Mouse (Mus musculus) layer of hippocampus, adult 8-10 months (tissue): ENCODE measurements at regions not wholly inside any gene's neighbourhood (a gene's known extent, or its start where the extent isn't known, plus 50 kb on each side); places are given as distances from the start of the nearest gene placed in this dataset.
A peak's percentile ranks its signal among the peaks of the same experiment; 100 is the strongest.

Experiments
- DNase-seq, 2 experiments: peaks; one replicate each; pipeline ENCODE4 v3.0.0; 2022; ENCODE audit warnings: low spot score in 2 of 2

GRCm38 (mm10) chr7:113109481-113109880 is 97.8 kb upstream of the Arntl start:
- no peak for DNase-seq

DNA sequence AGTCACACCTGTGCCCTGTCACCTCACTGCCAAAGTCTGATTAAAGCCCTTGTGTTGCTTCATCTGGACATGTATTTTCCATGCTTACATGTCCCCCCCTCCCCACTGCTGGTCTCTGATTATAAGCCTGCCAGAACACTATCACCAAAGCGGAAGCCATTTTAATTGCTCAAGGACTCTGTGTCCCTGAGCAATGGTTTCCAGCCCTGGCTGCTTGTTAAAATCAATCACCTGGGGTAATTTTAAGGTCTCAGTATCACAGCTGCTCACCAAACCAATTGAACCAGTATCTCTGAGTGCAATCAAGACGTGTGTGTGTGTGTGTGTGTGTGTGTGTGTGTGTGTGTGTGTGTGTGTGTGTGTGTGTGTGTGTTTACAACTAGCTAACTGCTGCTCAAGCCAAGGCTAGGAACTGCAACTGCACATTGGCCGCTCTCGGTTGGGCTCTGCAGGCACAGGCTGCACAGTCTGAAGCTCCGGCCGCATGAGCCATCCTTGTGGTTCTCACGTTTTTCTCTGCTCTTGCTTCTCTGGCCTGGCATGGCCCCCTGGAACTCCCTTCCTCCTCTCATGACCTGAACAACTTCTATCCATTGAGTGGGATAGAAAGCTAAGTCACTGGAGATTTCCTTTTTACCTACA is 96.3 kb upstream of the Arntl start:
- DNase-seq, result no peak

DNA sequence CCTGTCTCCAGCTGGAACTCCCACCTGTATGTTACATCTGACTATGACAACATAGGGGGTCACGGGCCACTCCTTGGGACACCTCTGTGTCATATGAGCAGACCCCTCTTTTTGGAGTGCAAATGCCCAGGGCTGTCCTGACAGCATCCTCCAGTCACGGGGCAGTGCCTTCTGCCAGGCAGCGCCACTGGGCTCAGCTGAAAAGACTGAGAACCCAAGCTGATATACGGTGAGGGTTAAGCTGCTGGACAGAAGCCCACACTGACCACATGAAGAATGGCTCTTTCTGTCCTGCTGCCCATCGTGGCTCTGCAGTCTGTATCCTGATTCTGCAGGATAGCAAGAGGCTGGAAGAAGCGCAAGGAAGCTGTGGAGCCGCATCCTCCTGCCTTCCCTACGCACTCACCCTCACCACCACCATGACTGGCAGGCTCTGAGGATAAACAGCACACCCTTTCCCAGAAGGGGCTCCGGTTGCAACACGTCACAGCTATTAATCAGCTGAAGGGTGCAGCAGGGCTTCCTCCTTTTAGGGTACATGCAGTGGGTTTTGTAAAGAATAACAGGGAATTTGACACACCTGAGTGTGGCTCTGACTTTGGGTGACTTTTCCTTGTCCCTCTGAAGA is 93.9 kb upstream of the Arntl start:
- no peak for DNase-seq

GRCm38 (mm10) chr7:113117599-113117998 is 89.7 kb upstream of the Arntl start:
- DNase-seq, result no peak

DNA sequence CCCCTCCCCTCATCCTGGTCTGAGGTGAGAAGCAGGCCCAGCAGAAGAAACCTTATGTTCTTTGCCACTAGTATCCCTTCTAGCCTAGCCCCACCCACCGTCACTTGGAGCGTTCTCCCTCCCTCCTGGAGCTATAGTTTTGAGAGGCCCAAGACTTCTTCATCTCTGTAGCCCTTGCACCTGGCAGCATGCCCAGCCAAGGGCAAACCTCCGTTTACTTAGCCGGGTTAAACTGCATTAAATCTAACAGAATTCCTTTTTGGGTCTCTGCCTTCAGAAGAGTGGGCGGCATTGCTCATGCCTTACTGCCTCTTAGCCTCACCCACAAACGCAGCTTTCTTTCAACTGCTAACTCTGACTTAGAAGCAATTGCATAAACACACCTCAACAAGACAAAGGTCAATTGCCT is 85.3 kb upstream of the Arntl start:
- DNase-seq, result no peak

- no peak for DNase-seq
Observed at GRCm38 (mm10) chr7:113126010-113126409, 81.3 kb upstream of the Arntl start.

DNA sequence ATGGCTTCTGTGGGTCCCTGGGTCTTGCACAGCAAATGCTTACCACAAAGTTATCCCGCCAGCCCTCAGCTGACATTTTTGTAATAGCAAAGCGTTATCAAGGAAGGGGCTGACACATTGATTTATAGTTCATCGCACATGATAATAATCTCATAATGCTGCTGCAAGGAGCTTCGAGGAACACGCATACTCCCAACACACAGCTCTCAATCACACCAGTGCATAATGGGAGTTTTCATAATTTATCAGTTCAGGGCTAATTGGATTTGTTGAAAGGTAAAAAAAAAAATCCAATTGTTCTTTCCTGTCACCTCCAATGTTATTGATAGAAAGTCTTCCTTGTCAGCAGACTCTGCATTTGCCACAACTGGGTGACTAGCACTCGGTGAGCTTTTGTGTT is 76.7 kb upstream of the Arntl start:
- no peak for DNase-seq

DNA sequence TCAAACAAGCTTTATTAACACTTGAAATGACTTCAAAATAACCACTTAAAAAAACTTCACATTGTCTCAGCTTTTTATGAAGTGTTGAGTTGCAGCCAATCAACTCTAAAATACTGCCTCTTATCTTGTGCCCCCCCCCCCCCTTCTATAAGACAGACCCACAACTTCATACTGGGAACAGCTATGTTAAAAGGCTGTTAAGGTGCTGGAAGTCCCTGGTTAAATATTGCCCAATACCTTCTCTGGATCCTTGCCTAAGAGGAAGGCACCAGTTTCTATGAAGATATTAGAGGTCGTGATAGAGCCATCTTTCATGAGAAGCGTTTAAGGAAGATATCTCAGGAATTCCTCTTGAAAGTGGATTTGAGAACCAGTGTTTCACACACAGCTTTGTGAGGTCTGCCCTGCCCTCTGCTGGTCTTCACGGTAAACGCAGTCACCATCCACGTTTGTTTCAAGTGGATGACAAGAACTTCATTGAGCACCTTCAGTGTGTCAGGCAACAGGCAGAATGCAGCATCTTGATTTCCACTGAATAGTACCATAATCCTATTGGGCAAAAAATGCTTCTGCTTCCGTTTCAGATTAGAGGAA is 75.2 kb upstream of the Arntl start:
- DNase-seq, result peak; percentile 70 to 91

- no peak for DNase-seq
Observed at GRCm38 (mm10) chr7:113133891-113134290, 73.4 kb upstream of the Arntl start.

DNA sequence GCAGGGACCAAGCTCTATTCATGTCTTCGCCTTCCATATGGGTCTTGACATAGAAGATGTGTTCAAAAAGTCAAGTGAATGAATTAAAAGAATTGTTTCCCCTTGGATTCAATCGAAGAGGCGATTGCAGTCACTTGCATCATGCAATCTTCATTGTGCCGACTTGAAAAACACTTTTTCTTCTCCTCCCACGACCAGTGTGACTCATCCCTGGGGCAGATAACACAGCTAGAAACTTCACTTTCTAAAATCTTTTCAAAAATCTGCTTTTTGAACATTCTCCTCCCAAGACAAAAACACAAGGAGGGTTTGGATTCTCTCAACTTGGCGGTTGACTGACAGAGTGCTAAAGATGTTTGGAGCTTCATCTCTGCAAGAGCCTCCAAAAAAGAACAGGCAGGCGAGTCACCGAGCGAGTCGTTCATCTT is 67.2 kb upstream of the Arntl start:
- DNase-seq, result no peak

GRCm38 (mm10) chr7:113141846-113142683 is 65.2 kb upstream of the Arntl start:
- DNase-seq, result no peak

- peak; percentile 75 to 95 for DNase-seq
Observed at GRCm38 (mm10) chr7:113143552-113143951, 63.7 kb upstream of the Arntl start.

DNA sequence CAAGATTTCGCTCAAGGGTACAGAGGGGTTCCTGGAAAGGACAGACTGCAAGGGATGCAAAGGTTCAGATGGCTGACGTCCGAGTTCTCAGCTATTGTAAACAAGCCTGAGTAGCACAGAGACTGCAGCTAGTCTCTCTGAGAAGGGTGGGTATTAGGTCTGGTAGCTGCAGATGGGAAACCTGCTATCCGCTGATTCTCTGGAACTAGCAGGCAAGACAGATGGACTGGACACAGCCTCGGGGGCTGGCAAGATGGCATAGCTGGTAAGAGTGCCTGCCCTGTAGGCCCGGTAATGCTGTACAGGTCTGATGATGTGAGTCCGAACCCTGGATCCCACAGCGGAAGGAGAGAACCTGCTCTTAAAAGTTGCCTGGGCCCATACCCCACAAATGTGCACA is 62.2 kb upstream of the Arntl start:
- DNase-seq, result no peak

- no peak for DNase-seq
Observed at GRCm38 (mm10) chr7:113146108-113146507, 61.2 kb upstream of the Arntl start.

DNA sequence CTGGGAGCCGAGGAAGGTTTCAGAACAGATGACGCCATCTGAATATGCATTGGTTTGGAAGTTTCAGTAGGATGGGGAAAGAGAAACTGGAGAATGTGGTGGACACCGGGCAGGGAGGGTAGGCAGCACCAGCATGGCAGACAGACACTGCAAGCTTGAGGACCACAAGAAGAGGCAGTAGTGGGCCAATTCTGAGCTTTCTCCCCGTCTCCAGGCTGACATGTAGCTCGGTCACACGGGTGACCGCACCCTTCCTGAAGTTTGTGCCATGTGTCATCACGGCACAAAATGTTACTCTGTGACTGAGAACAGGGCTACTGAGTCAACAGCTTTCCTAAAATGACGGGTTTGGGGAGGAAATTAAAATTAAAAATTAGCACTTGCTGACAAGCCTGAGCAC is 60.7 kb upstream of the Arntl start:
- no peak for DNase-seq

DNA sequence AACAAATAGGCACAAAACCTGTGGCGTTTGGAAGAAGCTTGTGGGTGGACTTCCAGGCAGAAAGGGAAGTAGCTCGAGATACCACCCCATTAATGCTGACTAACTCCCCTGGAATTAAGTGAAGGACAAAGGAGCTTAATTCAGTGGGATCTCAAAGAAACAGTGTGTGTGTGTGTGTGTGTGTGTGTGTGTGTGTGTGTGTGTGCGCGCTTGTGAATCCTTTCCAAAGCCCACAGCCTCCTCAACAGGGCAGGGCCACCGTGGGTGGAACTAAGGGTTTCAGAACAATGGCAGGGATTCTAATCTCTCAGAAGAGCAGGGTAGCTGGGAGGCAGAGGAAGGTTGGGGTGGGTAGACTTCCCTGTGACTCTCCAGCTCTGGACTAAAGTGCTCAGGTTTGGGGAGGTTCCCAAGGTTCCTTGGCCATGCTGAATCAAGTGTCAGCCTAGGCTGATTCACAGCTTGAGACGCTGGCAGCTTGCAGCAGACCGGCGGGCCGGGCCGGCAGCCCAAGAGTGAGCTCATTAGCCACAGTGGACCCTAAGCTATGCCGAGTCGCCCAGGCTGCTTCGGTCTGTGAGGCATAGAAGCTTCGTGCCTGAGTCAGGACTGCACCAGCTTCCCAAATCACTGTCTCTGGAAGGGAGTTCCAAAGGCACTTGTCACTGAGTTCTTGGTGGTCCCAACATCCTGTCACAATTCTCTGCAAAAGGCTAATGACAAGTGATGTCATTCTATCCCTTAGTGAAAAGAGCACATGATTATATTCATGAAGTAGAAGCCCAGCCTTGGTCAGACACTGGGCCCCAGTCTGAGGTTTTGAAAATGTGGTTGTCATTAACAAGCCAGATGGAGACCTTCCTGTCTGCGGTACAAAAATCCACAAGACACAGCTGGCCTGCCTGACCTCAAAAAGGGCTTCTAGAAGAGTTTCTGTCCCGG is 59.6 kb upstream of the Arntl start:
- DNase-seq, result no peak

- DNase-seq, result no peak
Observed at GRCm38 (mm10) chr7:113148700-113149099, 58.6 kb upstream of the Arntl start.

GRCm38 (mm10) chr7:113149966-113150470 is 57.2 kb upstream of the Arntl start:
- DNase-seq, result no peak

DNA sequence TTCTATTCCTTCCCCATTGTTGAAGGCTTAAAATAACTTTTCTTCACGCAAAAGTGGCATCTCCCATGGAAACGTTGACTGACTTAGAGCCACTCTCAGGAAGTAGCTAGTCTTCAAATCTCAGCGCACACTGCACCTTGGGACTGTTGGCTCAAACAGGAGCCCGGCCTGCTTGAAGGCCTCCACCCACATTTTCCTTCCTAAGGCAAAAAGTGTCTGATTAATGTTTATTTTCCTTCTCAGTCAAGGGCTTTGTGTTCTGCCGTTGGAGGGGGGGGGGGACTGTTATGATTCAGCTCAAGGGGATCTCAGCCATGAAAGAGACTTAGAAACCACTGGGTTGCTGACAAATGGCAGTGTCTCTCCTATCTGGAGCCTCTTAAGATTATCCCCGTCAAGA is 56.5 kb upstream of the Arntl start:
- no peak for DNase-seq

DNA sequence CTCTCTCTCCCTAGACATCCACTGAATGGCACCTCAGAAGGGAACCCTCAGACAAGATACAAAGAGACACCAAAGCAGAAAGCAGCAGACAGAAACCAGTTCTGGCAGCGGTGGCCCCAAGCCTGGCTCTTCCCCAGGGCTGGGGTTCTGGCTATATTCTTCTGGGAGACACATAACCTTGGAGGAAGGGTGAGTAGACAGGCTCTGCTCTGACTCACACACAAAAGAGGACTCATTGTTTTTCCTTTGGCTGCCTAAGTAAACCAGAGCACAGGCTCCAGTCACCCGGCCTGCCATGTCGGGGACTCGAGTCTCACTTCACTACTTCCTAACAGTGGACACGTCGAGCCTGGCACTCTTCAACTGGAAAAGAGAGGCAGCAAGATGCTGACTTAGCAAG is 55.8 kb upstream of the Arntl start:
- no peak for DNase-seq

GRCm38 (mm10) chr7:113153386-113153785 is 53.9 kb upstream of the Arntl start:
- DNase-seq, result no peak
